Mouse (Mus musculus): Measurements from ENCODE around the gene Gm49394. TPM values are rescaled to one million over a fixed set of nuclear protein-coding genes. Genes with fewer than 3 reads are reported as not detected.

Gene Gm49394
- polyA plus RNA-seq (2014; fragmentation: Illumina TruSeq; extraction: RNeasy Lipid Tissue Mini Kit (QIAGEN cat#74804); ENCODE audit: low read depth, low replicate concordance): not detected

GRCm38 (mm10) chr7:142669751-142670625 is at the start of gene Gm49394:
Gm49394 (minus strand) TSS chr7:142669942.

DNA sequence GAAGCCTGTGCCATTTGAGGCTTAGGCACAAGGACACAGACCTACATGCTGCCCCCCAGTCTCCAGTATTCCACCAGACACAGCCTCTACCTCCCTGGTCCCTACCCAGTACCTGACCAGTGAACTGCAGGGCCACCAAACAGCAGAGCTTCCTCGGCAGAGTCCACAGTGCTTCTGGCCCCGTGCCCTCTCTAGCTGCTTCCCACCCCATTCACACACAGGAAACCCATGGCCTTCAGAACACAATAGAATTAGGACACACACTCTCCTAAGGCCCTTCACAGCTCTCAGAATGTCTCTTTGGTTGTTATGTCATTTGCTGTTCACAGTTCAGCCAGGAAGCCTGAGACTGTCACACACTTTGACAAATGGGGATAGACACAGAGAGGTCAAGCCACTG is 3.1 kb downstream of the Gm49394 start, which contains the start of gene Igf2:
Gene Igf2, minus strand, starts transcription at position 158 of the 400 bp plus-strand sequence.

Other genes starting within 250 kb of the Gm49394 start
- not detected for gene Syt8, start 235.1 kb downstream of the Gm49394 start, polyA plus RNA-seq (2014; fragmentation: Illumina TruSeq; extraction: RNeasy Lipid Tissue Mini Kit (QIAGEN cat#74804); ENCODE audit: low read depth, low replicate concordance)
- gene Tnni2, start 228.1 kb downstream of the Gm49394 start, polyA plus RNA-seq (2014; fragmentation: Illumina TruSeq; extraction: RNeasy Lipid Tissue Mini Kit (QIAGEN cat#74804); ENCODE audit: low read depth, low replicate concordance): not detected
- gene Lsp1, start 209.1 kb downstream of the Gm49394 start, polyA plus RNA-seq (2014; fragmentation: Illumina TruSeq; extraction: RNeasy Lipid Tissue Mini Kit (QIAGEN cat#74804); ENCODE audit: low read depth, low replicate concordance): 13.8 TPM
- not detected for gene Tnnt3, start 171.1 kb downstream of the Gm49394 start, polyA plus RNA-seq (2014; fragmentation: Illumina TruSeq; extraction: RNeasy Lipid Tissue Mini Kit (QIAGEN cat#74804); ENCODE audit: low read depth, low replicate concordance)
- gene Mrpl23, start 137.3 kb downstream of the Gm49394 start, polyA plus RNA-seq (2014; fragmentation: Illumina TruSeq; extraction: RNeasy Lipid Tissue Mini Kit (QIAGEN cat#74804); ENCODE audit: low read depth, low replicate concordance): 2.1 TPM
- gene Igf2, start 3.1 kb downstream of the Gm49394 start, polyA plus RNA-seq (2014; fragmentation: Illumina TruSeq; extraction: RNeasy Lipid Tissue Mini Kit (QIAGEN cat#74804); ENCODE audit: low read depth, low replicate concordance): 4.6 TPM
- gene Ins2, start 73.4 kb upstream of the Gm49394 start, polyA plus RNA-seq (2014; fragmentation: Illumina TruSeq; extraction: RNeasy Lipid Tissue Mini Kit (QIAGEN cat#74804); ENCODE audit: low read depth, low replicate concordance): not detected